Mouse (Mus musculus) T-cell, adult 66 days (primary cell): ENCODE measurements around the gene Gm428. TPM values are rescaled to one million over a fixed set of nuclear protein-coding genes. Genes with fewer than 3 reads are reported as not detected.

Source experiments
- total RNA-seq, 2 experiments: library from RNA; stranded (reverse); gene quantifications; 3 replicates in 1 of 2; 4 replicates in 1 of 2; pipeline ENCODE4 v1.2.4; 2023

The Gm428 gene
- not detected for total RNA-seq

GRCm38 (mm10) chr4:73683216-73683615 is at the start of gene Gm428:
Gene Gm428, plus strand, starts transcription at chr4:73683516.

GRCm38 (mm10) chr4:73637821-73638220 is 45.5 kb upstream of the Gm428 start, which contains the start of gene Gm11236:
Gene Gm11236, plus strand, starts transcription at chr4:73638121.

GRCm38 (mm10) chr4:73668054-73668453 is 15.3 kb upstream of the Gm428 start, which contains the start of gene Gm11239:
Gene Gm11239, plus strand, starts transcription at chr4:73668354.

Other genes with a start within 250 kb of the Gm428 start
- gene Gm11238, start 75.6 kb upstream of the Gm428 start, total RNA-seq: not detected
- gene Gm11237, start 60.5 kb upstream of the Gm428 start, total RNA-seq: not detected
- not detected for gene Gm11236, start 45.4 kb upstream of the Gm428 start, total RNA-seq
- not detected for gene Gm11239, start 15.2 kb upstream of the Gm428 start, total RNA-seq
- not detected for gene Rasef, start 107.5 kb downstream of the Gm428 start, total RNA-seq
- gene Gm11758, start 192.8 kb downstream of the Gm428 start, total RNA-seq: not detected
- gene Gm11757, start 207.6 kb downstream of the Gm428 start, total RNA-seq: not detected
- not detected for gene Gm13871, start 222.4 kb downstream of the Gm428 start, total RNA-seq
- not detected for gene Gm11756, start 237.2 kb downstream of the Gm428 start, total RNA-seq